Mouse (Mus musculus) stomach, embryonic 15.5 days (tissue): ENCODE measurements around the gene Pbx1. TPM values are rescaled to one million over a fixed set of nuclear protein-coding genes. Genes with fewer than 3 reads are reported as not detected.

Source experiments
- ATAC-seq: fragments of 200-750 bp; cut with Nextera tagmentation; 2 replicates; pipeline ENCODE4 v1.8.0; 2017; ENCODE audit warnings: low read depth, moderate number of reproducible peaks, moderate TSS enrichment; ENCODE audit not compliant: insufficient read depth, low FRiP score
- H3K27ac ChIP-seq: fragments of 300-500 bp; sonication (generic); 2 replicates; pipeline ENCODE4 v1.5.1; 2015; ENCODE audit warnings: mild to moderate bottlenecking, inconsistent platforms
- H3K27me3 ChIP-seq: fragments of 300-500 bp; sonication (generic); replicated peaks from 2 replicates; pipeline ENCODE4 v1.6.1; 2015; ENCODE audit warnings: inconsistent platforms
- H3K36me3 ChIP-seq: fragments of 300-500 bp; sonication (generic); 2 replicates; pipeline ENCODE4 v1.6.1; 2015; ENCODE audit warnings: inconsistent platforms
- H3K4me1 ChIP-seq: fragments of 300-500 bp; sonication (generic); 2 replicates; pipeline ENCODE4 v1.6.1; 2015; ENCODE audit warnings: inconsistent platforms
- H3K4me2 ChIP-seq: fragments of 300-500 bp; sonication (generic); 2 replicates; pipeline ENCODE4 v1.6.1; 2015; ENCODE audit warnings: mild to moderate bottlenecking, inconsistent platforms
- H3K4me3 ChIP-seq: fragments of 300-500 bp; sonication (generic); replicated peaks from 2 replicates; pipeline ENCODE4 v1.5.1; 2015; ENCODE audit warnings: inconsistent platforms
- H3K9ac ChIP-seq: fragments of 300-500 bp; sonication (generic); 2 replicates; pipeline ENCODE4 v1.6.1; 2015; ENCODE audit warnings: inconsistent platforms
- H3K9me3 ChIP-seq: fragments of 300-500 bp; sonication (generic); 2 replicates; pipeline ENCODE4 v1.6.1; 2016; ENCODE audit warnings: inconsistent platforms
- WGBS: fragments of 180-500 bp; shearing (Covaris S2); methylation state at CpG from one replicate; pipeline ENCODE4 v1.1.7; 2015; 5-methylcytosine and 5-hydroxymethylcytosine counted together
- polyA plus RNA-seq: library from polyadenylated mRNA; unstranded; fragments of >200 nt; fragmentation: Nextera tagmentation; extraction: Ambion mirVana; gene quantifications from 2 replicates; pipeline ENCODE4 v1.2.1, GENCODE M21; 2015

Gene Pbx1
- polyA plus RNA-seq, 1 experiment from 2014 or later = 36.2 TPM

- Histone ChIP-seq H3K27me3 (no peaks in the 10 kb centered on the region), H3K27ac (no peak overlapping the region), H3K4me1 (peaks cover 19% of the 10 kb centered on the region; the same call in 1 of the 2 replicates), H3K9ac (no peak overlapping the region), H3K4me3 (no peak overlapping the region), H3K9me3 (no peaks in the 10 kb centered on the region), H3K4me2 (no peak overlapping the region), H3K36me3 (no peaks in the 10 kb centered on the region)
- ATAC-seq = no peak
- 76% methylated on average over 7 of the region's 7 CpGs for WGBS
These were observed 206.4 kb downstream of the Pbx1 start for GRCm38 (mm10) chr1:168225595-168226127.

GRCm38 (mm10) chr1:168224218-168224617, 207.9 kb downstream of the Pbx1 start:
- no peak overlapping the region for H3K4me3 ChIP-seq
- 85% methylated on average over 5 of the region's 5 CpGs for WGBS
- H3K36me3 ChIP-seq = no peaks in the 10 kb centered on the region
- no peaks in the 10 kb centered on the region for H3K27me3 ChIP-seq
- no peak overlapping the region for H3K27ac ChIP-seq
- H3K9ac ChIP-seq = no peak overlapping the region
- H3K4me1 ChIP-seq = peaks cover 18% of the 10 kb centered on the region
- ATAC-seq = no peak
- H3K9me3 ChIP-seq = no peaks in the 10 kb centered on the region
- H3K4me2 ChIP-seq = no peak overlapping the region

- H3K9me3 ChIP-seq = no peaks in the 10 kb centered on the region
- H3K4me1 ChIP-seq = peaks cover 18% of the 10 kb centered on the region
- H3K27me3 ChIP-seq = no peaks in the 10 kb centered on the region
- no peak overlapping the region for H3K4me3 ChIP-seq
- no peak for ATAC-seq
- 94% methylated on average over 7 of the region's 7 CpGs for WGBS
- H3K27ac ChIP-seq = no peak overlapping the region
- H3K4me2 ChIP-seq = no peak overlapping the region
- H3K9ac ChIP-seq = no peak overlapping the region
- no peaks in the 10 kb centered on the region for H3K36me3 ChIP-seq
These were observed 209.3 kb downstream of the Pbx1 start for GRCm38 (mm10) chr1:168222794-168223193.

- no peak for ATAC-seq
- H3K27me3 ChIP-seq = no peaks in the 10 kb centered on the region
- H3K4me3 ChIP-seq = no peak overlapping the region
- WGBS = 71% methylated on average over 14 of the region's 14 CpGs
- H3K9ac ChIP-seq = no peak overlapping the region
- peak overlapping the region; percentile 11; the same call in 1 of the 2 replicates for H3K27ac ChIP-seq
- H3K4me1 ChIP-seq = peaks cover 21% of the 10 kb centered on the region
- no peaks in the 10 kb centered on the region for H3K36me3 ChIP-seq
- no peak overlapping the region for H3K4me2 ChIP-seq
- no peaks in the 10 kb centered on the region for H3K9me3 ChIP-seq
These were observed 211.0 kb downstream of the Pbx1 start for GRCm38 (mm10) chr1:168221071-168221521.

GRCm38 (mm10) chr1:168215896-168216747, 215.9 kb downstream of the Pbx1 start:
- no peak overlapping the region for H3K4me2 ChIP-seq
- H3K9me3 ChIP-seq = no peaks in the 10 kb centered on the region
- no peak overlapping the region for H3K27ac ChIP-seq
- H3K36me3 ChIP-seq = no peaks in the 10 kb centered on the region
- H3K9ac ChIP-seq = no peak overlapping the region
- H3K4me1 ChIP-seq = peaks cover 31% of the 10 kb centered on the region
- ATAC-seq = no peak
- no peaks in the 10 kb centered on the region for H3K27me3 ChIP-seq
- WGBS = 63% methylated on average over 17 of the region's 17 CpGs
- H3K4me3 ChIP-seq = no peak overlapping the region

GRCm38 (mm10) chr1:168215468-168215867, 216.6 kb downstream of the Pbx1 start:
- H3K27ac ChIP-seq = 0 out of 2 replicates have a peak overlapping the region, but pooled peaks have one; percentile 58
- no peak for ATAC-seq
- peaks cover 27% of the 10 kb centered on the region for H3K4me1 ChIP-seq
- H3K4me3 ChIP-seq = no peak overlapping the region
- H3K9ac ChIP-seq = no peak overlapping the region
- WGBS = 63% methylated on average over 6 of the region's 6 CpGs
- no peaks in the 10 kb centered on the region for H3K36me3 ChIP-seq
- H3K4me2 ChIP-seq = no peak overlapping the region
- no peaks in the 10 kb centered on the region for H3K9me3 ChIP-seq
- H3K27me3 ChIP-seq = no peaks in the 10 kb centered on the region

GRCm38 (mm10) chr1:168214040-168214443, 218.0 kb downstream of the Pbx1 start:
- WGBS = 13% methylated on average over 5 of the region's 5 CpGs

GRCm38 (mm10) chr1:168213595-168213994, 218.5 kb downstream of the Pbx1 start:
- H3K27me3 ChIP-seq = no peaks in the 10 kb centered on the region
- peaks cover 8% of the 10 kb centered on the region; the same call in 1 of the 2 replicates for H3K36me3 ChIP-seq
- H3K4me2 ChIP-seq = no peak overlapping the region
- no peak overlapping the region for H3K9ac ChIP-seq
- WGBS = 41% methylated on average over 3 of the region's 3 CpGs
- no peak overlapping the region for H3K4me3 ChIP-seq
- ATAC-seq = no peak
- H3K4me1 ChIP-seq = peaks cover 20% of the 10 kb centered on the region
- no peak overlapping the region for H3K27ac ChIP-seq
- H3K9me3 ChIP-seq = no peaks in the 10 kb centered on the region

More at GRCm38 (mm10) chr1:168214040-168214443, 218.0 kb downstream of the Pbx1 start:
- peaks cover 20% of the 10 kb centered on the region for H3K4me1 ChIP-seq
- H3K9ac ChIP-seq = no peak overlapping the region
- no peaks in the 10 kb centered on the region for H3K27me3 ChIP-seq
- no peaks in the 10 kb centered on the region for H3K9me3 ChIP-seq
- peak; percentile 71; the same call in 1 of the 2 replicates for ATAC-seq
- no peak overlapping the region for H3K4me2 ChIP-seq
- no peak overlapping the region for H3K27ac ChIP-seq
- H3K36me3 ChIP-seq = peaks cover 3% of the 10 kb centered on the region; the same call in 1 of the 2 replicates
- no peak overlapping the region for H3K4me3 ChIP-seq

- no peak for ATAC-seq
- H3K4me2 ChIP-seq = no peak overlapping the region
- no peak overlapping the region for H3K9ac ChIP-seq
- no peak overlapping the region for H3K4me3 ChIP-seq
- H3K27me3 ChIP-seq = no peaks in the 10 kb centered on the region
- 90% methylated on average over 5 of the region's 5 CpGs for WGBS
- no peaks in the 10 kb centered on the region for H3K9me3 ChIP-seq
- peaks cover 11% of the 10 kb centered on the region for H3K4me1 ChIP-seq
- peaks cover 19% of the 10 kb centered on the region; the same call in 1 of the 2 replicates for H3K36me3 ChIP-seq
- H3K27ac ChIP-seq = no peak overlapping the region
These were observed 221.7 kb downstream of the Pbx1 start for GRCm38 (mm10) chr1:168210401-168210800.

GRCm38 (mm10) chr1:168200570-168201156, 231.4 kb downstream of the Pbx1 start:
- 92% methylated on average over 13 of the region's 13 CpGs for WGBS
- H3K27ac ChIP-seq = no peak overlapping the region
- no peak overlapping the region for H3K4me2 ChIP-seq
- H3K9me3 ChIP-seq = no peaks in the 10 kb centered on the region
- ATAC-seq = no peak
- H3K27me3 ChIP-seq = no peaks in the 10 kb centered on the region
- H3K4me1 ChIP-seq = no peaks in the 10 kb centered on the region
- peaks cover 11% of the 10 kb centered on the region for H3K36me3 ChIP-seq
- no peak overlapping the region for H3K4me3 ChIP-seq
- H3K9ac ChIP-seq = no peak overlapping the region

GRCm38 (mm10) chr1:168198276-168198675, 233.8 kb downstream of the Pbx1 start:
- H3K4me1 ChIP-seq = no peaks in the 10 kb centered on the region
- no peaks in the 10 kb centered on the region for H3K27me3 ChIP-seq
- no peak for ATAC-seq
- no peaks in the 10 kb centered on the region for H3K9me3 ChIP-seq
- H3K36me3 ChIP-seq = peaks cover 15% of the 10 kb centered on the region
- H3K27ac ChIP-seq = no peak overlapping the region
- WGBS = 84% methylated on average over 5 of the region's 5 CpGs
- H3K9ac ChIP-seq = no peak overlapping the region
- H3K4me3 ChIP-seq = no peak overlapping the region
- H3K4me2 ChIP-seq = no peak overlapping the region

GRCm38 (mm10) chr1:168197908-168198258, 234.2 kb downstream of the Pbx1 start:
- no peak for ATAC-seq
- Histone ChIP-seq H3K27ac (no peak overlapping the region), H3K4me3 (no peak overlapping the region), H3K4me1 (no peaks in the 10 kb centered on the region), H3K36me3 (peaks cover 15% of the 10 kb centered on the region), H3K27me3 (no peaks in the 10 kb centered on the region), H3K9ac (no peak overlapping the region), H3K4me2 (no peak overlapping the region), H3K9me3 (no peaks in the 10 kb centered on the region)
- WGBS = 65% methylated on average over 3 of the region's 3 CpGs
